8 mouse cellular contexts compared by ENCODE assay signal in genomic region chr5:150611697-150612096, GRCm38 (mm10). TPM values are rescaled to one million over a fixed set of nuclear protein-coding genes. Genes with fewer than 3 reads are reported as not detected.
A peak's percentile ranks its signal among the peaks of the same experiment; 100 is the strongest.
DNase-seq lines count a peak whose midpoint lies in the region; ATAC-seq and TF ChIP-seq lines count a peak whose summit lies in the region.
"Had no signal": no experiment of that assay in that cellular context is flagged by ENCODE, and none has a peak within 500 bp of the region (broad histone marks: within the 10 kb centered on the region; RNA-seq: fewer than 3 reads in every experiment).

No protein-coding gene starts in this region.

- H3K36me3 ChIP-seq in liver, postnatal 0 days (replicated peaks; ENCODE audit: insufficient read depth, low read length) = no peaks in the 10 kb centered on the region; the same call in 1 of the 2 replicates

- no peaks in the 10 kb centered on the region for H3K9me3 ChIP-seq in liver, postnatal 0 days (ENCODE audit: low read length)

- no peak for TF ChIP-seq CTCF in liver, postnatal 0 days (IDR thresholded peaks at IDR 0.05; ENCODE audit: low read depth)

- WGBS in liver, postnatal 0 days (ENCODE audit: insufficient replicate concordance) = 32% methylated on average over 12 of the region's 12 CpGs

- H3K4me3 ChIP-seq in liver, postnatal 0 days (ENCODE audit: low read depth, low read length) = no peak overlapping the region

- peak; percentile 49 for ATAC-seq in liver, postnatal 0 days
- ATAC-seq in erythroid progenitor cell, adult 5-6 weeks (replicated peaks; ENCODE audit: low FRiP score, poor library complexity, severe bottlenecking) = no peak
- no peak for ATAC-seq in erythroblast, adult 5-6 weeks (replicated peaks; ENCODE audit: low FRiP score, poor library complexity, severe bottlenecking)

- no peak overlapping the region for H3K9ac ChIP-seq in liver, postnatal 0 days (replicated peaks)

- no peak overlapping the region for H3K4me2 ChIP-seq in liver, postnatal 0 days (ENCODE audit: low read depth, low read length)

- no peaks in the 10 kb centered on the region for H3K27me3 ChIP-seq in liver, postnatal 0 days (ENCODE audit: insufficient read depth, low read length)

- peak; percentile 43 for DNase-seq in right cerebral cortex, adult 18-20 months
- no peak for DNase-seq in right cerebral cortex, postnatal 36 days (ENCODE audit: low spot score in 2 of 2)
- DNase-seq in adrenal gland, postnatal 10 days = peak; percentile 51
- DNase-seq in liver, postnatal 0 days = no peak
- peak; percentile 75 for DNase-seq in thymus, postnatal 14 days

- H3K4me1 ChIP-seq in liver, postnatal 0 days (ENCODE audit: insufficient read depth) = peaks cover 6% of the 10 kb centered on the region; the same call in 1 of the 2 replicates

- H3K27ac ChIP-seq in liver, postnatal 0 days (ENCODE audit: low read depth) = no peak overlapping the region
- H3K27ac ChIP-seq: macrophage had no signal

- TF ChIP-seq EP300 in liver, postnatal 0 days (IDR thresholded peaks at IDR 0.05; ENCODE audit: low read depth) = peak; percentile 39; the same call in 1 of the 2 replicates

RNA-seq across cellular contexts. Expression of gene N4bp2l1, which starts 14.7 kb away (rescaled TPM):
- 10 to 100 TPM; 40.2 to 50.2 TPM for total RNA-seq in adrenal gland, postnatal 10 days (2021)
- 34.0 and 39.8 TPM in 2 replicates for polyA plus RNA-seq in liver, postnatal 0 days (2015; fragmentation: Nextera tagmentation; extraction: Ambion mirVana)
- total RNA-seq in erythroid progenitor cell, adult 5-6 weeks (2015; ENCODE audit: low replicate concordance) = 10.5 and 15.9 TPM in 2 replicates
- total RNA-seq in erythroid progenitor cell, adult 5-6 weeks (2017; ENCODE audit: low replicate concordance) = 11.7 and 17.5 TPM in 2 replicates
- total RNA-seq in erythroblast, adult 5-6 weeks (2015; ENCODE audit: low replicate concordance) = 21.3 and 36.5 TPM in 2 replicates
- total RNA-seq in erythroblast, adult 5-6 weeks (2017; ENCODE audit: low replicate concordance) = 10.5 and 13.7 TPM in 2 replicates

RNA-seq across cellular contexts. Expression of gene N4bp2l2, which starts 54.3 kb away (rescaled TPM):
- total RNA-seq in adrenal gland, postnatal 10 days (2021) = 10 to 100 TPM; 72.4 to 81.4 TPM
- polyA plus RNA-seq in liver, postnatal 0 days (2015; fragmentation: Nextera tagmentation; extraction: Ambion mirVana) = 21.4 and 24.7 TPM in 2 replicates
- total RNA-seq in erythroid progenitor cell, adult 5-6 weeks (2015; ENCODE audit: low replicate concordance) = 63.1 and 109 TPM in 2 replicates
- total RNA-seq in erythroid progenitor cell, adult 5-6 weeks (2017; ENCODE audit: low replicate concordance) = 75.3 and 85.3 TPM in 2 replicates
- total RNA-seq in erythroblast, adult 5-6 weeks (2015; ENCODE audit: low replicate concordance) = 45.3 and 81.3 TPM in 2 replicates
- 118 and 140 TPM in 2 replicates for total RNA-seq in erythroblast, adult 5-6 weeks (2017; ENCODE audit: low replicate concordance)

Comparison
In these comparisons a context has a peak if more than half of its experiments do, and no peak if none do; other contexts are left out.
1. DNase-seq: peak in right cerebral cortex, adult 18-20 months (single experiment), adrenal gland, postnatal 10 days (single experiment) and thymus, postnatal 14 days (single experiment); none in right cerebral cortex, postnatal 36 days (0 of 2) and liver, postnatal 0 days (single experiment).